Mouse (Mus musculus) ES-Bruce4 (cell line): Measurements from ENCODE around the gene Hecw2. TPM values are rescaled to one million over a fixed set of nuclear protein-coding genes. Genes with fewer than 3 reads are reported as not detected.

Experiments used
- H3K27ac ChIP-seq: 2 replicates; pipeline ENCODE4 v1.5.1; 2012; ENCODE audit warnings: low read length, inconsistent platforms; ENCODE audit not compliant: insufficient read depth
- H3K27me3 ChIP-seq: 2 replicates; pipeline ENCODE4 v1.6.1; 2012; ENCODE audit warnings: mild to moderate bottlenecking, low read length, inconsistent platforms; ENCODE audit not compliant: control insufficient read depth, poor library complexity, insufficient read depth, severe bottlenecking
- H3K36me3 ChIP-seq: 2 replicates; pipeline ENCODE4 v1.6.1; 2012; ENCODE audit warnings: inconsistent platforms, mild to moderate bottlenecking, low read length, moderate library complexity; ENCODE audit not compliant: control insufficient read depth, poor library complexity, insufficient read depth, severe bottlenecking
- H3K4me1 ChIP-seq: one replicate; pipeline ENCODE4 v1.8.1; 2011; ENCODE audit warnings: low read length; ENCODE audit not compliant: control insufficient read depth, insufficient read depth
- H3K4me3 ChIP-seq: 2 replicates; pipeline ENCODE4 v1.5.1; 2011; ENCODE audit warnings: low read depth, mild to moderate bottlenecking, low read length
- H3K9ac ChIP-seq: 2 replicates; pipeline ENCODE4 v1.6.1; 2012; ENCODE audit warnings: low read depth, mild to moderate bottlenecking, inconsistent platforms; ENCODE audit not compliant: poor library complexity, severe bottlenecking
- H3K9me3 ChIP-seq: replicated peaks from 2 replicates; pipeline ENCODE4 v1.6.1; 2012; ENCODE audit warnings: mild to moderate bottlenecking, low read length, inconsistent platforms; ENCODE audit not compliant: control insufficient read depth, poor library complexity, insufficient read depth, severe bottlenecking
- CTCF ChIP-seq: IDR thresholded peaks from one replicate; pipeline ENCODE4 v1.8.1; 2011; ENCODE audit warnings: low read depth, low read length
- EP300 ChIP-seq: IDR thresholded peaks from 2 replicates; pipeline ENCODE4 v1.6.1; 2011; ENCODE audit warnings: low read depth, low read length; ENCODE audit not compliant: insufficient read depth
- POLR2A ChIP-seq: IDR thresholded peaks from one replicate; pipeline ENCODE4 v1.8.1; 2011; ENCODE audit warnings: low read length; ENCODE audit not compliant: insufficient read depth
- polyA plus RNA-seq: library from polyadenylated mRNA; stranded (reverse); fragments of >200 nt; gene quantifications from 2 replicates; pipeline ENCODE4 v1.2.4, GENCODE M21; 2011; ENCODE audit warnings: low read depth; ENCODE audit not compliant: missing spikeins, insufficient read depth, insufficient read length

Gene Hecw2
- polyA plus RNA-seq, 1 experiment: 9.5 TPM

- TF ChIP-seq CTCF: peak; percentile 10
- TF ChIP-seq POLR2A: no peak
Measured at GRCm38 (mm10) chr1:53890380-53890779, 304.6 kb downstream of the Hecw2 start.

GRCm38 (mm10) chr1:53889806-53890205 lies 305.2 kb downstream of the Hecw2 start:
- TF ChIP-seq POLR2A (no peak), CTCF (no peak), EP300 (no peak)
- no peaks in the 10 kb centered on the region for H3K27me3 ChIP-seq

More at GRCm38 (mm10) chr1:53890380-53890779, 304.6 kb downstream of the Hecw2 start:
- Histone ChIP-seq H3K4me3 (no peak overlapping the region), H3K27ac (no peak overlapping the region), H3K36me3 (no peaks in the 10 kb centered on the region), H3K4me1 (no peaks in the 10 kb centered on the region), H3K9ac (no peak overlapping the region), H3K27me3 (no peaks in the 10 kb centered on the region), H3K9me3 (no peaks in the 10 kb centered on the region)

GRCm38 (mm10) chr1:53882480-53882879 lies 312.5 kb downstream of the Hecw2 start:
- Histone ChIP-seq H3K4me1 (no peaks in the 10 kb centered on the region), H3K9me3 (no peaks in the 10 kb centered on the region), H3K4me3 (no peak overlapping the region), H3K36me3 (no peaks in the 10 kb centered on the region), H3K27me3 (no peaks in the 10 kb centered on the region), H3K9ac (no peak overlapping the region), H3K27ac (no peak overlapping the region)
- TF ChIP-seq EP300 (no peak), POLR2A (no peak), CTCF (no peak)

More at GRCm38 (mm10) chr1:53889806-53890205, 305.2 kb downstream of the Hecw2 start:
- Histone ChIP-seq H3K4me3 (no peak overlapping the region), H3K36me3 (no peaks in the 10 kb centered on the region), H3K27ac (no peak overlapping the region), H3K9me3 (no peaks in the 10 kb centered on the region), H3K9ac (no peak overlapping the region), H3K4me1 (no peaks in the 10 kb centered on the region)

- Histone ChIP-seq H3K4me1 (no peaks in the 10 kb centered on the region), H3K27ac (no peak overlapping the region), H3K27me3 (no peaks in the 10 kb centered on the region), H3K9ac (no peak overlapping the region), H3K9me3 (no peaks in the 10 kb centered on the region), H3K4me3 (no peak overlapping the region), H3K36me3 (no peaks in the 10 kb centered on the region)
- TF ChIP-seq CTCF: no peak
- TF ChIP-seq POLR2A: no peak
- TF ChIP-seq EP300: no peak
Measured at GRCm38 (mm10) chr1:53875919-53876318, 319.0 kb downstream of the Hecw2 start.

GRCm38 (mm10) chr1:53867316-53867715 lies 327.7 kb downstream of the Hecw2 start:
- peaks cover 2% of the 10 kb centered on the region for H3K4me1 ChIP-seq
- H3K27ac ChIP-seq: peak overlapping the region; percentile 87
- TF ChIP-seq CTCF (no peak), POLR2A (no peak), EP300 (no peak)
- no peak overlapping the region for H3K9ac ChIP-seq
- no peak overlapping the region for H3K4me3 ChIP-seq
- no peaks in the 10 kb centered on the region for H3K36me3 ChIP-seq
- H3K27me3 ChIP-seq: no peaks in the 10 kb centered on the region
- H3K9me3 ChIP-seq: no peaks in the 10 kb centered on the region

GRCm38 (mm10) chr1:53866374-53866902 lies 328.5 kb downstream of the Hecw2 start:
- Histone ChIP-seq H3K9me3 (no peaks in the 10 kb centered on the region), H3K27ac (peak overlapping the region; percentile 72), H3K9ac (no peak overlapping the region), H3K4me1 (peaks cover 2% of the 10 kb centered on the region), H3K27me3 (no peaks in the 10 kb centered on the region), H3K4me3 (no peak overlapping the region), H3K36me3 (no peaks in the 10 kb centered on the region)
- TF ChIP-seq CTCF (no peak), EP300 (peak; percentile 89), POLR2A (no peak)
